Mouse (Mus musculus) brain, embryonic 14.5 days (tissue): ENCODE measurements at regions not wholly inside any gene's neighbourhood (a gene's known extent, or its start where the extent isn't known, plus 50 kb on each side); places are given as distances from the start of the nearest gene placed in this dataset.

Experiments used
- CTCF ChIP-seq: fragments of 200-500 bp; IDR thresholded peaks from 2 replicates; pipeline ENCODE4 v1.5.1; 2012; ENCODE audit warnings: inconsistent platforms, mild to moderate bottlenecking, moderate library complexity, borderline replicate concordance; ENCODE audit not compliant: insufficient read depth, insufficient read length; ENCODE audit errors: extremely low read depth
- POLR2A ChIP-seq: fragments of 200-500 bp; IDR thresholded peaks from 2 replicates; pipeline ENCODE4 v1.6.1; 2012; ENCODE audit warnings: mild to moderate bottlenecking, inconsistent platforms, borderline replicate concordance; ENCODE audit not compliant: poor library complexity, insufficient read depth, insufficient read length, severe bottlenecking; ENCODE audit errors: extremely low read depth

DNA sequence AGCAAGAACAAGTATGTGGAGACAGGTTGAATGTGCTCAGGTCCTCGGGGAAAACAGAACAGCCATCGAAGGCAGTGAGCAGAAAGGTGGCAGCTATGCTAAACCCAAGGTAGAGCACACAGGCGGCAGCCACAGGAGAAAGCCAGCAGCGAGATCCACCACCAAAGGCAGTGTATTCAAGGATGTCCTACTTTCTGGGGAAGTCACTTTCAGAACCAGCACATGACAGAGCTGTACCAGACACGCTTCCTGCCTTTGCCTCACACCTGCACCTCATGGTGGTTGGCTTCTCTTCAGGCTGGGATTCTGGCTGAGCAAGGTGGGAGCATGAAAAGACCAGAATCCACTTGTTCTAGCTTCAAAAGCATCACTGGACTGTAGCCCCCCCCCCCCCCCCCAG, 168.0 kb downstream of the Cdh26 start:
- TF ChIP-seq POLR2A (no peak), CTCF (no peak)
